21 mouse cellular contexts compared by ENCODE assay signal in the genomic region with DNA sequence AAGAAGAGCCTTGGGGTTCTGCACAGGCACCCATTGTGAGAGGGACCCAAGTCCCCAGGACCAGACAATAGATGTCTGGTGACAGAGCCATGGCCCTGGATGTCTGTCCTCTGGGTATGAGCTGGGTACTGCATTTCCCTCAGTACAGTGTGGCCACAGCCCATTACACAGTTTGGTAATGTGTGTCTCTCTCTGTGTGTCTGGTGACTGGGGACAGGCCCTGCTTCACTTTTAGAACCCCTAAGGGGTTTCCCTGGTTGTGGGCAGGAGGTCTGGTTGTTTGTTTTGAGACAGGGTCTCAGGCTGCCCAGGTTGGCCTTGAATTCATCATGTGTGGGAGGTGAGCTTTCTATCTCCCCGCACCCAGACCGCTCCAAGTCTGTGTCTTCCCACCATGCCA. TPM values are rescaled to one million over a fixed set of nuclear protein-coding genes. Genes with fewer than 3 reads are reported as not detected.
DNase-seq lines count a peak whose midpoint lies in the region; ATAC-seq and TF ChIP-seq lines count a peak whose summit lies in the region.
"Had no signal": no experiment of that assay in that cellular context is flagged by ENCODE, and none has a peak within 500 bp of the region (broad histone marks: within the 10 kb centered on the region; RNA-seq: fewer than 3 reads in every experiment).

No protein-coding gene starts in this region.

- H3K27me3 ChIP-seq in heart, embryonic 11.5 days (ENCODE audit: control insufficient read depth, insufficient read depth, low read length), result no peaks in the 10 kb centered on the region
- no peaks in the 10 kb centered on the region for H3K27me3 ChIP-seq in kidney, postnatal 0 days (ENCODE audit: insufficient read depth, low read length)
- H3K27me3 ChIP-seq in kidney, embryonic 14.5 days (ENCODE audit: control insufficient read depth, insufficient read depth, low read length), result no peaks in the 10 kb centered on the region
- H3K27me3 ChIP-seq in CH12.LX (replicated peaks), result no peaks in the 10 kb centered on the region
- H3K27me3 ChIP-seq in limb, embryonic 10.5 days (ENCODE audit: low read depth, poor library complexity, severe bottlenecking), result no peaks in the 10 kb centered on the region
- H3K27me3 ChIP-seq: heart, embryonic 15.5 days; limb, embryonic 15.5 days; liver, embryonic 15.5 days; neural tube, embryonic 13.5 days had no signal

- H3K9ac ChIP-seq in heart, embryonic 11.5 days (ENCODE audit: low read depth, low read length), result no peak overlapping the region
- no peak overlapping the region for H3K9ac ChIP-seq in kidney, postnatal 0 days (ENCODE audit: low read depth, low read length)
- no peak overlapping the region for H3K9ac ChIP-seq in kidney, embryonic 14.5 days (ENCODE audit: low read depth, low read length)
- no peak overlapping the region for H3K9ac ChIP-seq in CH12.LX (ENCODE audit: insufficient read depth, low read depth)
- H3K9ac ChIP-seq: heart, embryonic 15.5 days; limb, embryonic 15.5 days; liver, embryonic 15.5 days; midbrain, embryonic 12.5 days; neural tube, embryonic 13.5 days had no signal

- TF ChIP-seq RAD21 in CH12.LX (IDR thresholded peaks at IDR 0.05; ENCODE audit: low read depth, low read length), result no peak; the same call in 1 of the 2 replicates

- dilution Hi-C loops in CH12.LX (cut with MboI; ENCODE audit: extremely low pct_ligation_motif_present, extremely low pct_unique_long_range_greater_than_20kb, low sequenced_read_pairs), result no loop called here

- H3K4me2 ChIP-seq in heart, embryonic 11.5 days, result no peak overlapping the region
- H3K4me2 ChIP-seq in kidney, postnatal 0 days (ENCODE audit: low read length), result no peak overlapping the region
- no peak overlapping the region for H3K4me2 ChIP-seq in kidney, embryonic 14.5 days (replicated peaks; ENCODE audit: low read depth, low read length)
- H3K4me2 ChIP-seq in CH12.LX (ENCODE audit: insufficient read depth, low read depth, poor library complexity, severe bottlenecking), result peak overlapping the region; percentile 4; the same call in 1 of the 2 replicates
- H3K4me2 ChIP-seq: heart, embryonic 15.5 days; limb, embryonic 15.5 days; liver, embryonic 15.5 days; midbrain, embryonic 12.5 days; neural tube, embryonic 13.5 days had no signal

- no peaks in the 10 kb centered on the region for H3K36me3 ChIP-seq in heart, embryonic 11.5 days (ENCODE audit: control insufficient read depth, insufficient read depth, low read length)
- no peaks in the 10 kb centered on the region for H3K36me3 ChIP-seq in kidney, postnatal 0 days (ENCODE audit: insufficient read depth, low read length)
- H3K36me3 ChIP-seq in kidney, embryonic 14.5 days (ENCODE audit: control insufficient read depth, insufficient read depth, low read length), result no peaks in the 10 kb centered on the region
- H3K36me3 ChIP-seq in CH12.LX (replicated peaks in 1 of 2; ENCODE audit: control insufficient read depth in 1 of 2, insufficient read depth in 1 of 2, low read length in 1 of 2), result peaks cover 4 to 30% of the 10 kb centered on the region in 2 experiments
- H3K36me3 ChIP-seq in limb, embryonic 10.5 days, result no peaks in the 10 kb centered on the region
- H3K36me3 ChIP-seq: heart, embryonic 15.5 days; limb, embryonic 15.5 days; liver, embryonic 15.5 days; midbrain, embryonic 12.5 days; neural tube, embryonic 13.5 days had no signal

- WGBS in heart, embryonic 11.5 days (ENCODE audit: insufficient replicate concordance), result 77% methylated on average over 2 of the region's 2 CpGs
- WGBS in kidney, postnatal 0 days, result 34% methylated on average over 2 of the region's 2 CpGs
- 42% methylated on average over 2 of the region's 2 CpGs for WGBS in kidney, embryonic 14.5 days
- 91% methylated on average over 2 of the region's 2 CpGs for WGBS in limb, embryonic 10.5 days

- peaks cover 54% of the 10 kb centered on the region for H3K4me1 ChIP-seq in heart, embryonic 11.5 days (ENCODE audit: control insufficient read depth, insufficient read depth, low read length)
- H3K4me1 ChIP-seq in kidney, postnatal 0 days (replicated peaks; ENCODE audit: insufficient read depth, low read length), result peaks cover 27% of the 10 kb centered on the region; the same call in 1 of the 2 replicates
- H3K4me1 ChIP-seq in kidney, embryonic 14.5 days (ENCODE audit: control insufficient read depth, insufficient read depth, low read length), result peaks cover 48% of the 10 kb centered on the region
- H3K4me1 ChIP-seq in CH12.LX (ENCODE audit: control insufficient read depth in 1 of 2, insufficient read depth in 2 of 2), result peaks cover 33 to 74% of the 10 kb centered on the region in 2 experiments
- H3K4me1 ChIP-seq in limb, embryonic 10.5 days, result peaks cover 81% of the 10 kb centered on the region

- ATAC-seq in heart, embryonic 11.5 days (replicated peaks; ENCODE audit: insufficient number of reproducible peaks, low FRiP score, low TSS enrichment), result no peak
- ATAC-seq in kidney, postnatal 0 days (replicated peaks; ENCODE audit: low FRiP score, low read depth), result no peak
- no peak for ATAC-seq in kidney, embryonic 14.5 days (ENCODE audit: low FRiP score, low TSS enrichment)
- ATAC-seq: forebrain, embryonic 14.5 days had no signal

- peak overlapping the region; percentile 54; the same call in 1 of the 2 replicates for H3K27ac ChIP-seq in heart, embryonic 11.5 days (ENCODE audit: low read depth, low read length)
- peak overlapping the region; percentile 81 for H3K27ac ChIP-seq in kidney, postnatal 0 days
- H3K27ac ChIP-seq in kidney, embryonic 14.5 days (ENCODE audit: low read depth, low read length), result no peak overlapping the region
- no peak overlapping the region for H3K27ac ChIP-seq in CH12.LX (ENCODE audit: insufficient read depth, low read depth)
- H3K27ac ChIP-seq in limb, embryonic 10.5 days, result peak overlapping the region; percentile 87
- H3K27ac ChIP-seq: neural tube, embryonic 13.5 days had no signal

- TF ChIP-seq CTCF in kidney, postnatal 0 days (IDR thresholded peaks at IDR 0.05; ENCODE audit: low read depth), result no peak
- TF ChIP-seq CTCF in CH12.LX (conservative IDR thresholded peaks at IDR 0.05 in 1 of 2, IDR thresholded peaks at IDR 0.05 in 1 of 2; ENCODE audit: low read depth in 2 of 2, low read length in 2 of 2), result no peak

- no peaks in the 10 kb centered on the region for H3K9me3 ChIP-seq in heart, embryonic 11.5 days (replicated peaks; ENCODE audit: control insufficient read depth, low read length)
- H3K9me3 ChIP-seq in kidney, postnatal 0 days (replicated peaks; ENCODE audit: low read length), result no peaks in the 10 kb centered on the region
- H3K9me3 ChIP-seq in kidney, embryonic 14.5 days (ENCODE audit: control insufficient read depth, low read length), result no peaks in the 10 kb centered on the region
- peaks cover 2% of the 10 kb centered on the region for H3K9me3 ChIP-seq in CH12.LX (replicated peaks; ENCODE audit: low read length)
- H3K9me3 ChIP-seq in limb, embryonic 10.5 days (replicated peaks), result no peaks in the 10 kb centered on the region
- H3K9me3 ChIP-seq: heart, embryonic 15.5 days; limb, embryonic 15.5 days; liver, embryonic 15.5 days; midbrain, embryonic 12.5 days; neural tube, embryonic 13.5 days had no signal

- no peaks in the 10 kb centered on the region for H3K79me2 ChIP-seq in CH12.LX (replicated peaks; ENCODE audit: control insufficient read depth, extremely low read depth, insufficient read depth, poor library complexity, severe bottlenecking)

- no peak overlapping the region for H3K4me3 ChIP-seq in heart, embryonic 11.5 days (ENCODE audit: low read depth, low read length)
- H3K4me3 ChIP-seq in kidney, postnatal 0 days (replicated peaks; ENCODE audit: low read depth, low read length), result no peak overlapping the region
- H3K4me3 ChIP-seq in kidney, embryonic 14.5 days (ENCODE audit: low read length), result no peak overlapping the region
- H3K4me3 ChIP-seq in CH12.LX (replicated peaks in 1 of 3; ENCODE audit: low read depth in 2 of 3, low read length in 2 of 3, poor library complexity in 1 of 3), result no peak overlapping the region
- no peak overlapping the region for H3K4me3 ChIP-seq in limb, embryonic 10.5 days
- H3K4me3 ChIP-seq: erythroblast, embryonic 14.5 days; heart, embryonic 15.5 days; limb, embryonic 15.5 days; liver, embryonic 15.5 days; midbrain, embryonic 12.5 days; neural tube, embryonic 13.5 days had no signal

- 0 out of 2 replicates have a peak, but pooled peaks have one; percentile 37 for TF ChIP-seq EP300 in CH12.LX (IDR thresholded peaks at IDR 0.05; ENCODE audit: low read length)

- TF ChIP-seq POLR2A in CH12.LX (IDR thresholded peaks at IDR 0.05; ENCODE audit: low read depth, low read length), result no peak

- DNase-seq in heart, adult 18-20 months, result no peak
- DNase-seq in kidney, postnatal 0 days (ENCODE audit: low spot score), result no peak
- DNase-seq in CH12.LX (ENCODE audit: extremely low read depth), result peak; percentile 63
- DNase-seq in limb, embryonic 10.5 days (ENCODE audit: low spot score), result no peak
- no peak for DNase-seq in right cerebral cortex, postnatal 25 days
- DNase-seq: cerebellum, adult 18-20 months; cerebellum, postnatal 36 days; gastrocnemius, postnatal 25 days; kidney, adult 11 months; right cerebral cortex, adult 18-20 months; thymus, postnatal 25 days had no signal

- in situ Hi-C loops in CH12.LX (cut with MboI; ENCODE audit: low pct_ligation_motif_present, low pct_unique_long_range_greater_than_20kb, low sequenced_read_pairs), result loop anchor here (5.0 kb wide), 1 partner anchor 33 kb away; no protein-coding TSS in a partner anchor

TF ChIP-seq in CH12.LX, 34 proteins besides CTCF, POLR2A, EP300 and RAD21 (continues in another document):
- no peak for TF ChIP-seq MAFK (IDR thresholded peaks at IDR 0.05; ENCODE audit: insufficient replicate concordance, low read length)
- TF ChIP-seq SMC3 (IDR thresholded peaks at IDR 0.05; ENCODE audit: low read depth, low read length), result no peak

RNA-seq across cellular contexts. Expression of gene Ube2v1, which starts 46.6 kb away (rescaled TPM):
- polyA plus RNA-seq in heart, embryonic 11.5 days (2014; fragmentation: Nextera tagmentation; extraction: Ambion mirVana), result 195 and 211 TPM in 2 replicates
- total RNA-seq in heart, adult 18-20 months (2021), result 100 to 1,000 TPM; 119 to 126 TPM
- polyA plus RNA-seq in kidney, postnatal 0 days (2015; fragmentation: Nextera tagmentation; extraction: Ambion mirVana), result 256 and 262 TPM in 2 replicates
- 212 and 283 TPM in 2 replicates for polyA plus RNA-seq in kidney, embryonic 14.5 days (2014; fragmentation: Nextera tagmentation; extraction: Ambion mirVana)
- total RNA-seq in CH12.LX (2012; rRNA removed) (126 TPM in 2 replicates), CH12.LX (2014; rRNA removed) (84.0 and 92.8 TPM in 2 replicates)
- 157 and 184 TPM in 2 replicates for polyA plus RNA-seq in CH12.LX (2012; ENCODE audit: insufficient read length, low read depth)
- 375 and 404 TPM in 2 replicates for polyA plus RNA-seq in limb, embryonic 10.5 days (2016; fragmentation: Nextera tagmentation; extraction: Ambion mirVana)

RNA-seq across cellular contexts. Expression of gene Snai1, which starts 47.3 kb away (rescaled TPM):
- polyA plus RNA-seq in heart, embryonic 11.5 days (2014; fragmentation: Nextera tagmentation; extraction: Ambion mirVana), result 21.1 and 23.1 TPM in 2 replicates
- total RNA-seq in heart, adult 18-20 months (2021), result 1 to 10 TPM; 1.2 to 2.1 TPM
- polyA plus RNA-seq in kidney, postnatal 0 days (2015; fragmentation: Nextera tagmentation; extraction: Ambion mirVana), result 33.9 and 36.1 TPM in 2 replicates
- 40.4 and 40.8 TPM in 2 replicates for polyA plus RNA-seq in kidney, embryonic 14.5 days (2014; fragmentation: Nextera tagmentation; extraction: Ambion mirVana)
- total RNA-seq in CH12.LX (2012; rRNA removed) (2.9 and 3.1 TPM in 2 replicates), CH12.LX (2014; rRNA removed) (1.5 and 1.6 TPM in 2 replicates)
- 9.0 and 12.6 TPM in 2 replicates for polyA plus RNA-seq in CH12.LX (2012; ENCODE audit: insufficient read length, low read depth)
- 94.9 and 118 TPM in 2 replicates for polyA plus RNA-seq in limb, embryonic 10.5 days (2016; fragmentation: Nextera tagmentation; extraction: Ambion mirVana)
- total RNA-seq: hematopoietic stem cell, adult 5-6 weeks had no signal
- polyA plus RNA-seq: erythroblast, embryonic 14.5 days had no signal

Comparison
In these comparisons a context has a peak if more than half of its experiments do, and no peak if none do; other contexts are left out.
1. H3K27ac ChIP-seq: peak in heart, embryonic 11.5 days (single experiment), kidney, postnatal 0 days (single experiment) and limb, embryonic 10.5 days (single experiment); none in kidney, embryonic 14.5 days (single experiment) and CH12.LX (single experiment).